Mouse (Mus musculus): ENCODE data around the gene Tfap4. TPM values are rescaled to one million over a fixed set of nuclear protein-coding genes. Genes with fewer than 3 reads are reported as not detected.

Tfap4 gene
- 26.1 and 36.2 TPM in 2 replicates for polyA plus RNA-seq (2012; ENCODE audit: low replicate concordance)

DNA sequence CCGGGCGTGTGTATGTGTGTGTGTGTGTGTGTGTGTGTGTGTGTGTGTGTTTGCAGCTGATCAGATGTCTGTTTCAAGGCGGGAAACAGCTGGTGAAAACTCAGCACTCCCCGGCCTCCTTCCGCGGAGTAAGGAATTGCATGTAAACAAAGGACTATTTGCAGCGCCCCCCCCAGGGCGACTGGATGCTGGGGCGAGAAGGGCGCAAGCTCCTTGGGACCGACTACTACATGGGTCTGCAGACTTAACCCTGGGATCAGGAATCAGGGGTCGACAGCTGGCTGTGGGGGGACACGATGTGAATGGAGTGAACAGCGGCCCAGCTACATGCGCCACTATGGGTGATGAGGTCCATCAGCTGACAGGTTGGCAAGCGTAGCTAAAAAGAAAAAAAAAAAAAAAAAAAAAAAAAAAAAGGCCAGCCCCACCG lies at the start of gene Tfap4:
Gene Tfap4, minus strand, starts transcription at position 140 of the 430 bp plus-strand sequence.

DNA sequence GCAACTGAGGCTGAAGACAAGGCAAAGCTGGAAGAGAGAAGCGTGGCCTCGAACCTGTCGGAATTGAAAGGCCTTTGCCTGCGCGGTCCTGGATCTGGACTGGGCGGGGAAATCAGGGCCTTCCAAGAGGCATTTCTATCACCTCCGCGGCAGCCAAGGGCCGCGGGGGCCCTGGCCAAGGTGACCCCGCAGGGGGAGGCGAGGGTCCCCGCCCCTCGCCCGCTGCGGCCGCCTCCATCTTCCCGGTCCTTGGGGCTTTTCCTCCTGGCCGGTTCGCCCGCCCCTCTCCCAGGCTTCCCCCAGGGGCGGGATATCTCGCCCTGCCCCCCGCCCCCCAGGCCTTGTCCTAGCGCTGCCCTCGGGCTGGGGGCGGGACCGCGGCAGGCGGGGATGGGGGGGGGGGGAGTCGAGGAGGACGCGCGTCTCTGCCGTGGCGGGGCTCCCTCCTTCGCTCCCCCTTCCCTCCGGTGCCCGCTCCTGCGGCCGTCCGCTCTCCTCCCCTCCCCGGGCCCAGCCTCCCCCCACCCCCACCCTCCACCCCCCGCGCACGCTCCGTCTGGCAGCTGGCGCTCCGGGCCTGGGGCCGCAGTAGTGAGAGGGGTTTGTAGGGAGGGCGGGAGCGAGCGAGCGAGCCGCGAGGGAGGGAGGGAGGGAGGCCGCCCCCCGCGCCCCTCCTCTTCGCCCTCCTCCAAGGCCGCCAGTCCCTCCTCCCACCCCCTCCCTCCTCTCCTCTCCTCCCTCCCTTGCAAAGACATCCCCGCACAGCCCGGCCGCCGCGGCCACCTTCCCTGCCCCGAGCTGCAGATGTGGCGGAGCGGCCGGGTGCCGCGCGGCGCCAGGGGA lies 34.5 kb upstream of the Tfap4 start, which contains the start of gene Glis2:
Gene Glis2, plus strand, starts transcription at position 743 of the 843 bp plus-strand sequence.

GRCm38 (mm10) chr16:4541501-4542198 lies 18.0 kb downstream of the Tfap4 start, which contains the start of gene Srl:
Srl (minus strand) TSS chr16:4541816.

Other genes starting within 250 kb of the Tfap4 start
- 1.0 and 1.1 TPM in 2 replicates for gene Adcy9, start 139.4 kb downstream of the Tfap4 start, polyA plus RNA-seq (2012; ENCODE audit: low replicate concordance)
- 0.51 and 0.75 TPM in 2 replicates for gene Srl, start 18.0 kb downstream of the Tfap4 start, polyA plus RNA-seq (2012; ENCODE audit: low replicate concordance)
- gene Glis2, start 34.9 kb upstream of the Tfap4 start, polyA plus RNA-seq (2012; ENCODE audit: low replicate concordance): 1.6 and 2.8 TPM in 2 replicates
- gene Pam16, start 65.1 kb upstream of the Tfap4 start, polyA plus RNA-seq (2012; ENCODE audit: low replicate concordance): 32.2 and 86.3 TPM in 2 replicates
- gene Vasn, start 80.1 kb upstream of the Tfap4 start, polyA plus RNA-seq (2012; ENCODE audit: low replicate concordance): 0.19 TPM in 1 of 2 replicates, not detected in the other
- 18.0 and 18.7 TPM in 2 replicates for gene Dnaja3, start 80.1 kb upstream of the Tfap4 start, polyA plus RNA-seq (2012; ENCODE audit: low replicate concordance)
- gene Coro7, start 119.9 kb upstream of the Tfap4 start, polyA plus RNA-seq (2012; ENCODE audit: low replicate concordance): 333 and 524 TPM in 2 replicates
- gene Nmral1, start 159.5 kb upstream of the Tfap4 start, polyA plus RNA-seq (2012; ENCODE audit: low replicate concordance): 2.1 and 11.1 TPM in 2 replicates
- gene Hmox2, start 166.5 kb upstream of the Tfap4 start, polyA plus RNA-seq (2012; ENCODE audit: low replicate concordance): 8.0 and 15.2 TPM in 2 replicates
- 47.1 and 78.2 TPM in 2 replicates for gene Cdip1, start 230.4 kb upstream of the Tfap4 start, polyA plus RNA-seq (2012; ENCODE audit: low replicate concordance)